Mouse (Mus musculus) frontal cortex, postnatal 25 days (tissue): Measurements from ENCODE around the gene Ankle1.

ENCODE experiments used
- DNase-seq, 2 experiments: peaks; one replicate each; pipeline ENCODE4 v3.0.0; 2022; ENCODE audit warnings: low spot score in 2 of 2

Gene Ankle1

DNA sequence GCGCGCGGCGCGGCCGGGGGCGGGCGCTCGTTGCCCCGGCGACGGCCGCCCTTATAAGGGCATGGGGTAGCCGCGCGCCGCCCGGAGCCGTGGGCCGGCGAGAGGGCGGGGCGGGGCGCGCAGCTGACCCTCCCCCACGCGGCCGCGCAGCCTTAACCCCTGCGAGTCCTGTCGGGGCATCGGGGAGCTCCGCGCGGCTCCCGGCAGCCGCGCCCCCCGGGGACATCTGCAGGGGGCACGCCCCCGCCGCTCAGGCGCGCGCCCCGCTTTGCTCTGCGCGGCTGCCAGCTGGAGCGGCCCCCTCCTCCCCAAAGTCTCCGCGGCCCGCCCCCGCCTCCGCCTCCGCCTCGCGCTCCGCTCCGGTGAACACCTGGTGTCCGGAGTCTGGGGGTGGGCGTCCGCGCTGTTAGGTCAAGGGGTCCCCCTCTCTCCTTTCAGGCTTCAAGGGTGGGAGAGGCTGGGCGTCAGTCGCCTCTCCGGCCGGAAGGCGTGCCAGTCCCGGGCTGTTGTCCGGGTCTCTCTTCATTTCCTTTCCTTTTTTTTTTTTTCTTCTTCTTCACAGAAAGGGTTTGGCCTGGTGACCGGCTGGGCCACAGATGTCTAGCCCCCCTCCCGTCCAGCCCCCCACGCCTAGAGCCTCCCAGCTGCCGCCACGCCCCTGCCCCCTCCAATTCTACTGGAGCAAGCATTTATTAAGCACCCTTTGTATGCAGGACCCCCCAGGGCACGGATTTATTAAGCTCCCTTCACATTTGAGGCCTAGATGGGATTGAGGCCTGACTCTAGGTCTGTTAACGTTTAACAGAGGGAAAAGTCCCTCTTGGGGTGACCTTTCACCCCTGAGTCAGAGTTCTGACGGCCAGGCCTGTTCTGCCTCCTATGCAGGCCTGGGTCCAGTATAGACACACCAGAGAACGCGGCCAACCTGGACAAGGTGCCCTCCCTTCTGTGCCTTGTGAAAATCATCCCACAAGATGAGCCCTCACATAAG is 23.5 kb upstream of the Ankle1 start:
- peak in 1 of 2 experiments; percentile 51 for DNase-seq

DNA sequence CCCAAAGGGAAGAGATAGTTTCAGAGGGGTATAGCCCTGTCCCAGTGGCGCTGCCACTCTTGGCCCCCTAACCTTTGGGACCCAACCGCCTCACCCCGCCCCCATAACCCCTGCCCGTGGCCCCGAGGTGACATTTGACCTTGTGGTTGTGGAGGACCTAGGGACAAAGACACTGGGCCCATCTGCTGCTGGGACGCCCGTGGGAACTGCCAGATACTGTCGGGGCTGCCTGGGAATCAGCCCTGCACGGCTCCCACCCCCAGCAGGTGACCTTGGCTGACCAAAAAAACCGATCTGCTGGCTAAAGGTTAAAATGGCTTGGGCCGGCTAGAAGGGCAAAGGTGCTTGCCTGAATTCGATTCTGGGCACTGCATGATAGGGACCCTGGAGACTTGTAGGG is 22.4 kb upstream of the Ankle1 start:
- no peak for DNase-seq

GRCm38 (mm10) chr8:71383860-71384259 is 21.9 kb upstream of the Ankle1 start:
- DNase-seq, result no peak

GRCm38 (mm10) chr8:71385212-71385835 is 20.5 kb upstream of the Ankle1 start:
- no peak for DNase-seq

DNA sequence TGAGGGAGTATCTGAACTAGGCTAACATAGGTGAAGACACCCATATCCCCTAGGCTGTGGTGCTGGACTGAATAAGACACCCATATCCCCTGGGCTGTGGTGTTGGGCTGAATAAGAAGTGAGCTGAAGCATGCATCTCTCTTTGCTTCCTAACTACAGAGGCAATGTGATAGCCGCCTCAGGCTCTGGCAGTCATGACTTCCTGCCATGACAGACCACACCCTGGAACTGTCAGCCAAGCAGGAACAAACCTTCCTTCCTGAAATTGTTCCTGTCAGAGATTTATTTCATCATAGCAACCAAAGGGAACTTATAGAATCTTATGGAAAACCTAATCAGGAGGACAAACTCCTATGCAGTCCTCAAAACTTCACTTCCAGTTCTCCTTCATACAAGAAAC is 17.5 kb upstream of the Ankle1 start:
- DNase-seq, result no peak

- DNase-seq, result no peak
These were observed 14.1 kb upstream of the Ankle1 start for GRCm38 (mm10) chr8:71391696-71392095.

- DNase-seq, result peak in 1 of 2 experiments; percentile 0
These were observed 13.4 kb upstream of the Ankle1 start for GRCm38 (mm10) chr8:71392391-71392790.

GRCm38 (mm10) chr8:71392871-71393270 is 12.9 kb upstream of the Ankle1 start:
- peak; percentile 1 to 2 for DNase-seq

DNA sequence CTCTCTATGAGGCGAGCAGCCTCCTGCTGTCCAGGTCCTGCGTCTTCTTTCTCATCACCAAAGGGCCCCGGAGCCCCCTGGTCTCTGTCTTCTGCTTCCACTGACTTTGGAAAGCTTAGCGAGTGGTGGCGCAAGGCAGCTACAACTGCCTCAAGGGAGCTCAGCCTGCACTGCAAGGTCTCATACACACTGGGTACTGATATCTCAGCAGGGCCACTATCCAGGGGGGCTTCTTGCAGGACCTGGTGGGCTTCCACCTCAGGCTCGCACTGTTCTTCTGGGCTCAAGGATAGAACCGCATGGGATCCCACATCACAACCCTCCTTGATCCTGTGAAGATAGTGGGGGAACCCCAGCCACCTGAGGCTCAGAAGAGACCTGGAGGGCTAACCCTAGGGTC is 11.3 kb upstream of the Ankle1 start:
- DNase-seq, result peak in 1 of 2 experiments; percentile 4

- peak in 1 of 2 experiments; percentile 3 for DNase-seq
These were observed 10.7 kb upstream of the Ankle1 start for GRCm38 (mm10) chr8:71395071-71395470.

DNA sequence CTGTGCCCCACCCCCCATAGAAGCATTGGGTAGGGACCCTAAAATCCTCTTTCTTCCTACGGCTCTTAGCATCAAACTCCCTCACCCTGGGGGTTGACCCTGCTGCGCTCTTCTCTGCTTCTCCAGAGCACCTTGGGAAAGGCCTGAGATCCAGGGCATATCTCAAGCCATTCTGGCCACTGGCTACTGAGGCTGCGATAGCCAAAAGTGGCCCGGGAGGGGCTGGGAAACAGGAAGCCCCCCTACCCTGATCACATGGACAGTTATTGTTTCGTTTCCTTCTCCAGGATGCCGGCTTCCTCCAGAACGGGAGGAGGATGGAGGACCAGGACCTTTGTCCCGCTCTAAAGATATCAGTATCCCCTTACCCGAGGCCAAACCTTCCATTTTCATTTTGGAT is 10.2 kb upstream of the Ankle1 start, which contains the start of gene Ushbp1:
Gene Ushbp1 (minus strand): TSS at position 174 of the 400 bp plus-strand sequence.
- peak in 1 of 2 experiments; percentile 3 for DNase-seq

DNA sequence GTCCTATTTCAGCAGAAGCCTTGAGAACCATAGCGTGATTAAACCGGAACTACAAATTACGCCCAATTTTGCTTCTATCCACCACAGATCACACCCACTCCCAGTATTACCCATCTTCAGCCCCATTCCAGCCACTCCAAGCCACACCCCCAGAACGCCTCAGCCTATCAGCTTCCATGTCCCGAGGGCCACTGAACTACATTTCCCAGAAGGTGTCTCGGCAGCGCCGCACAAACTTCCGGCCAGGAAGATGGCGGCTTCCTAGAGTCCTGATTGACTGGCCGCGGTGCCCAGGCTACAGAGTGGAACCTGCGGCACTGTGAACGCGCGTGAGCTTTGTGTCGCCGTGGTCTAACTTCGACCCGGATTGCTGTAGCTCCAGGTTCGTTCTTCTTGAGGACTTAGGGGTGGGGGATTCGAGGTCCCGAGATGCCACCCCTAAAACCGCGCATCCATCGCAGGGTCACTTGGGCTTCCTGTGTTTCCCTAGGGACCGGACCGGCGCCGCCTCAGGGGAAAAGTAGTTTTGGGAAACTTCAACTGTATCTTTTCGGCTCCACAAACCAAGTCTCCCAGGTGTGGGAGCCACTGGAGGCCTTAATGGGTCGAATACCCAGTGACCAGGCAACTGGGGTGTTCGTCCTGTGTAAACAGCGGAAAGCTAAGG is 9.0 kb upstream of the Ankle1 start, which contains the start of gene Babam1:
Gene Babam1 (plus strand): TSS at position 223 of the 667 bp plus-strand sequence.
- peak; percentile 75 to 82 for DNase-seq

DNA sequence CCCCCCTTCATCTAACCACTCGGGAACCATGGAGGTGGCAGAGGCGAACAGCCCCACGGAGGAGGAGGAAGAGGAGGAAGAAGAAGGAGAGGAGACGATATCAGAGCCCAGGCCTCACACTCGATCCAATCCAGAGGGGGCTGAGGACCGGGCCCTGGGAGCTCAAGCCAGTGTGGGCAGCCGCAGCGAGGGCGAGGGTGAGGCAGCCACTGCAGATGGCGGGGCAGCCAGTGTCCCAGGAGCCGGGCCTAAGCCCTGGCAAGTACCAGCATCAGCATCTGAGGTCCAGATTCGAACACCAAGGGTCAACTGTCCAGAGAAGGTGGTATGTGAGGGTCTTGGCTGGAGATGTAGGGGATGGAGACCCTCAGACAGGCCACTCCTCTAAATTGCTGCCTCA is 8.1 kb upstream of the Ankle1 start:
- no peak for DNase-seq

- no peak for DNase-seq
These were observed 5.0 kb upstream of the Ankle1 start for GRCm38 (mm10) chr8:71400826-71401225.

DNA sequence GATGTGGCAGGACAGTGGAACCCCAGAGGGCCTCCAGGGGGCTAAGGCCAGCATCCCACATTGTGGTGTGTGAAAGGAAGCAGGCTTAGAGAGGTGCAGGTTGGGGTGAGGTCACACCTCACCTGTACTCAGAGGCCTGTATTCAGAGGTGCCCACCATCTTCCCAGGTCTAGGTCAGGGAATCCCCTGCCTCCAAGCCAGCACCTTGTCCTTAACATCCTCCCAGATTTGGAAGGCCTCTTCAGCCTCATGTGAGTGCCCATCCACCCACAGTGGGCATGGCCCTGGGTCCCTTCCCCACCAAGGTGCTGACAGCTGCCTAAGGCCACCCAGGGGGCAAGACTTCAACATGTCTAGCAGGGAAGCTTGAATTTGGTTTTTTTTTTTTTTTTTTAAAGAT is 4.4 kb upstream of the Ankle1 start:
- no peak for DNase-seq

DNA sequence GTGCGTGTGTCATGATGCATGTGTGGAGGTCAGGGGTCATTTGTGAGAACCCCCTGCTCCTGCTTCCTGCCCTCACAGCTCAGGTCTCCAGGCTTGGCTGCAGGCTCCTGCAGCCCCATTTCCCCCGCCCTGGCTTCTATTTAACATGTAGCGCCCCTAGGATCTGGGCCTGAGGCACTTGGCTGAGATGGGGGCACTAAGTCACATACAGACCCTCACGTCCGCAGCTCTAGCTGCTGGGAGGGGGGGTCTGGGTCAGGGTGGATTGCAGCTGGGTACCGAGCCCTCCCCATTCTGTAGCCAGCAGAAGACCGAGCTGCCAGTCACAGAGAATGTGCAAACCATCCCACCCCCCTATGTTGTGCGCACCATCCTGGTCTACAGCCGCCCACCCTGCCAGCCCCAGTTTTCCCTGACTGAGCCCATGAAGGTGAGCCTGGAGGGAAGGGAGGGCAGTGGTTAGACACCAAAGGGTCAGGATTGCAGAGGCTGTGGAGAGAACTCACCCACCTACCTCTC is 3.3 kb upstream of the Ankle1 start:
- no peak for DNase-seq

- DNase-seq, result no peak
These were observed 2.5 kb upstream of the Ankle1 start for GRCm38 (mm10) chr8:71403107-71403885.

- DNase-seq, result no peak
These were observed 1.8 kb upstream of the Ankle1 start for GRCm38 (mm10) chr8:71404011-71404410.

DNA sequence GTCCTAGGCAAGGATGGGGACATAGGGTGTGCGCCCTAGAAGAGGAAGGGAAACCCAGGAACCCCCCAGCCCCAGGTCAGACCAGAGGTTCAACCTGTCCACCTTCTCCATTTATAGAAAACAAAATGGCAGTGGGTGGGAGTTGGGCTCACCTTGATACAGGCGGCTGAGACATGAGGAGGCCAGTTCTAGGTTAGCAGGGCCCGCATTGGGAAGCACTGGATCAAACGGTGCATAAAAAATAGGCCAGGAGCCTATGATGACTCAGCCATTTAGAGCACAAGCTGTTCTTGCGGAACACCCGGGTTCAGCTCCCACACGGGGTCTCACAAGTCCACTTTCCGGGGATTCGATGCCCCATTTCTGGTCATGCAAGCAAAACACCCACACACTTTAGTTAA is 859 bp upstream of the Ankle1 start:
- DNase-seq, result no peak

GRCm38 (mm10) chr8:71406099-71407015 is 547 bp downstream of the Ankle1 start:
- DNase-seq, result no peak
